Mouse (Mus musculus): ENCODE data around the gene Rpl11.
"Not testable (repeated sequence)": the region's sequence is repeated elsewhere in the genome, so short reads cannot be mapped to it uniquely, and the experiment has no call there.

Rpl11 gene

GRCm38 (mm10) chr4:136053247-136053596 is at the start of gene Rpl11:
Gene Rpl11 (minus strand): TSS chr4:136053428.
- peak; percentile 99 for DNase-seq

DNA sequence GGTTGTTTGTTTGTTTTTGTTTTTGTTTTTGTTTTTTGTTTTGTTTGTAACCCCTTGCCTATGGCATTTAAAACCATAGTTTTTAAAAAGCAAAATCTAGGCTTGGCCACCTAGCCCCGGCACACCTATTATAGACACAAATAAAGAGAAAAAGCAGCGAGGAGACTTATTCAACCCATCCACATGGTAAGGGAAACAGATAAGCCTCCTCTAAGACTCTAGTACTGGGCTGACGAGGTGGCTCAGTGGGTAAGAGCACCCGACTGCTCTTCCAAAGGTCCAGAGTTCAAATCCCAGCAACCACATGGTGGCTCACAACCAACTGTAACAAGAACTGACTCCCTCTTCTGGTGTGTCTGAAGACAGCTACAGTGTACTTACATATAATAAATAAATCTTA is 48.5 kb upstream of the Rpl11 start:
- not testable (repeated sequence) for DNase-seq

- no peak for DNase-seq
These were observed 47.3 kb upstream of the Rpl11 start for GRCm38 (mm10) chr4:136100396-136101070.

DNA sequence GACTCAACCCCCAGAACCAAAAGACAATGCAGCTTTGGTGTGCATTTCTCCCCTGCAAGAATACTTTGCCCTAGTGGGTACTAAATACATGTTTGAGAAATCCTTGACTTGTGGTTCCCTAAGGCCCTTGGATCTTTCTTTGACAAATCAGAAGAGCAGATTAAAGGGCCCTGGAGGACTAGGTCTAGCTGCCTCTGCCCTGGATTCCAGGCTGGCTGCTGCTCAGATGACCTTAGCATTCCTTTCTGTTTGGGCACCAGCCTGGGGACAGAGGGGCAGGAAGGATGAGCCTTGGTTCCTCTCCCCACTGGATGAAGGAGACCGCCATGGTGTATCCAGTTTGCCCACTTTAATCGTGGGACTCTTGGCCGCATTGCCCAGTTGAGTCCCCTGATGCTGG is 45.2 kb upstream of the Rpl11 start:
- DNase-seq: no peak

DNA sequence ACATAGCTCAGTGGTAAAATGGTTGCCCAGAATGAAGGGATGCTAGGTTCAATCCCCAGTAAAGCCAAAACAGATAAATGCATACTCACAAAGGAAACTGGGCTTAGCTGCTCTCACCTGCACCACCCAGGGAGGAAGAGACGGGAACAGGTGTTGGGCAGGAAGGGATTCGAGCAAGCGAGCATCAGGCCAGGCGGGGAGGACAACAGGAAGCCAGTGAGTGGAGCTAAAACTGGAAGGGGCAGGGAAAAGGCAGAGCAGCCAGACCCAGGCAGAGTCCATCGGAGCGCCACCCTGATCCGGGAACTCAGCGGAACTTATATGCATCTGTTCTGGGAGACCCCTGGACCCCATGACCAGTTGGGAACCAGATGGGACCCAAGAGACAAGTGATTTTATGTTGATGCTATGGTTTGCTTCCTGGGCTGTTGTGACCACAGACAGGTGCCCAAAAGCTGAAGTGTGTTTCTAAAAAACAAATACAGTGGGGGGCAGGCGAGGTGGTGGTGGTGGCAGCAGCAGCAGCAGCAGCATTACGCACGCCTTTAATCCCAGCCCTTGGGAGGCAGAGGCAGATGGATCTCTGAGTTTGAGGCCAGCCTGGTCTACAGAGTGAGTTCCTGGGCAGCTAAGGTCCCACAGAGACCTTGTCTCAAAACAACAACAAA is 43.4 kb upstream of the Rpl11 start:
- DNase-seq: no peak

- DNase-seq: no peak
These were observed 42.4 kb upstream of the Rpl11 start for GRCm38 (mm10) chr4:136095490-136096105.

DNA sequence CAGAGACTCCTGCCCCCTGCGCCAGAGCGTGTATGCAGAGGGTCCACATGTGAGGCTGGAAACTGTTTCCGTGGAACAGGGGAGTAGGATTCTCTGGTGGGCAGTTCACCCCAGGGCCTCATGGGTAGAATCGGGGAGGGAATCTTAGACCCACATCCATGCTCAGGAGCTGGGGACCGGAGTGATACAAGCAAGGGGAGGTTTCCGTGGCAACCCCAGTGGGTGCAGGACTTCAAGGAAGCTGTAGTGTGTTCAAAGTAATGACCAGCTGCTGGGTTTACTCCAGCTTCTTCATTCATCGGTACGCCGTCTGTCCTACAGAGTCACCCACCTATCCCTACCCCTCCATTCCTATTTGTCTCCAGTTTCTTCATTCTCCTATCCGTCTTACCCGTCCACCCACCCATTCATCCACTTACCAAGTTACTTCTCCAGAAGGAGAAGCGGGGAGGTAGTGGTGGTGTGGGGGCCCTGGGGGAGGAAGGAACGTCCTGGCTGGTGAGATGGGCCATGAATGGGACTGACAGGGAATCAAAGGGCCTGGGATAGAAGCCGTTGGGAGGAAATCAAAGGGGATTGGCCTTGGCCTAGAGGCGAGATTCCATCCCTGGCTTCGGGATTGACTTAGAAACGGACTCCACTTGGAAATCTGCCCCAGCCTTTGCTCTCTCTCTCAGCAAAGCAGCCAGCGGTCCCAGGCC is 41.4 kb upstream of the Rpl11 start:
- no peak for DNase-seq

DNA sequence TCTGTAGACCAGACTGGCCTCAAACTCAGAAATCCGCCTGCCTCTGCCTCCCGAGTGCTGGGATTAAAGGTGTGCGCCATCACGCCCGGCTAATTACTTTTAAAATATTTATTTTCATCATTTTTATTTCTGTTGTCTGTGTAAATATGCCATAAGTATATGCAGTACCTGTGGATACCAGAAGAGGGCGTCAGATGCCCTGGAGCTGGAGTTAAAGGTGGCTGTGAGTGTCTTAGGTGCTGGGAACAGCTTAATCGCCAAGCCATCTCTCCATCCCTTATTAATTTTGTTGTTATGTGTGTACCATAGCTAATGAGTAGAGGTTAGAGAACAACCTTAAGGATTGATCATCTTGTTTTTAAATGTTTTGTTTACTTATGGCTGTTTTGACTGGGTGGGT is 39.3 kb upstream of the Rpl11 start:
- DNase-seq: no peak

DNA sequence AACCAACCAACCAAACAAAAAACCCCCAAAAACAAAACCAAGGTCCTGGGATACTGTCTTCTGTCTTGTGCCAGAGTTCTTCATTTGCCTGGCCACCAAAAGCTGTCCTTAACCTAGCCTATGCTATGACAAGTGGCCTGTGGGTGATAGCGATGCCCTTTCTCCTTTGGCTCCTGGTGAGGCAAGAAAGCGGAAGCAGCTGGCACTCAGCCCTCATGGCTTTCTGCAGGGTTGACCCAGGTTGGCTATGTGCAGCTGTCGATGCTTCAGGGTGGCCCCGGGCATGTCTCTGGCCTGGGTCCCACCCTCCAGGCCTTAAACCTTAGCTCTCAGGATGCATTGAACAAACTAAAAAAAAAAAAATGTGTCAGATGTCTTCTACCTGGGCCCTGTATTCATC is 38.1 kb upstream of the Rpl11 start:
- no peak for DNase-seq

GRCm38 (mm10) chr4:136089748-136090583 is 36.7 kb upstream of the Rpl11 start:
- DNase-seq: no peak

GRCm38 (mm10) chr4:136088971-136089747 is 35.9 kb upstream of the Rpl11 start:
- peak; percentile 93 for DNase-seq

DNA sequence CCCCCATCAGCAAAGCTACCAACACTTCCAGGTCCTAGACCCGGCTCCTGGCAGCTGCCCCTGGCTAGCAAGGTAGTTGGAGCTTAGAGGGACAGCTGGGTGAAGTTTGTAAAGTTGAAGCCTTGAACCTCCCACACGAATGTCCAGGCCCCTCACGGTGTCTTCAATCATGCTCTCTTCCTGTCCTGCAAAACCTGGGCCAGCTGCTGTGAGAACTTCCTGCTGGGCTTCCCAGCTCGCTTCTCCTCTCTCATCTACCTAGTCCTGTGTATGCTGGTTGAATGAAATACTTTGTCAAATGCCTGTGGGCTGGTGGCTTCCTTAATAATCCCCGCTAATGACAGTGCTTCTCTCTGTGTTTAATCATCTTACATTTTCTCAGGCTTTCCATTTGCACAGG is 35.1 kb upstream of the Rpl11 start:
- no peak for DNase-seq

GRCm38 (mm10) chr4:136087261-136087660 is 34.0 kb upstream of the Rpl11 start:
- no peak for DNase-seq

- no peak for DNase-seq
These were observed 31.6 kb upstream of the Rpl11 start for GRCm38 (mm10) chr4:136084840-136085239.

DNA sequence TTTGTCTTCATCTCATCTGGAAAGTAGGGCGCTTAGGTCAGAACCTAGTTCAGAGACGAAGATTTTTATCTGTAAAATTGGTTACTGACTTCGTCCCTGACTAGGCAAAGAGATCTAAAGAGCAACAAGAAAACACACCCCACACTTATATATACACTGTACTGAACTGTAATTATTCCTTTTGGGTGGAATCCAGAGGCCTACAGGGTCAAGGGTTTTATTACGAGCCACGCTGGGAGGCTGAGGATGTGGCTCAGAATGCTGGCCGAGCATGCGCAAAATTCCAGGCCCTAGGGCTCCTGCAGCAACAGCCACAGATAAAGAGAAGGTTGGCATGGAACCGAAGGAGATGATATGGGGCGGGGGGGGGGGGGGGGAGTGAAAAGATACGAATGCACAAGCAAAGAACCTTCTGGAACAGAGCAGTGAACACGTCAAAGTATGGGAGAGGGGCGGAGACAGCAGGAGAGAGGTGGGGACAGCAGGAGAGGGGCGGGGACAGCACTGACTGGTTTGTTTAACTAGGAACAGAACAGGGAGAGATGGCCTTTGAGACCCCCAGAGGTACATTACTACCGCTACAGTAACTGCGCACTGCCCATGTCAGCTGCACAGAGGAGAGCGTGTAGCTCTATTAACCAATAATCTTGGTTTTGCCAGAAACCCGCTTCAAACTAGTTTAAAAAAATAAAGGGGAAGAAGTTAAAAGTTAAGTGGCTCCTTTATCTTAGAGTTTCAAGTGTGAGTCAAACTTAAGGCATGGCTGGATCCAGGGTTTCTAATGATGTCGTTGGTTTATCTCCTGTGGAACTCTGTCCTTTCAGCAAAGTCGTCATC is 30.3 kb upstream of the Rpl11 start:
- no peak for DNase-seq

DNA sequence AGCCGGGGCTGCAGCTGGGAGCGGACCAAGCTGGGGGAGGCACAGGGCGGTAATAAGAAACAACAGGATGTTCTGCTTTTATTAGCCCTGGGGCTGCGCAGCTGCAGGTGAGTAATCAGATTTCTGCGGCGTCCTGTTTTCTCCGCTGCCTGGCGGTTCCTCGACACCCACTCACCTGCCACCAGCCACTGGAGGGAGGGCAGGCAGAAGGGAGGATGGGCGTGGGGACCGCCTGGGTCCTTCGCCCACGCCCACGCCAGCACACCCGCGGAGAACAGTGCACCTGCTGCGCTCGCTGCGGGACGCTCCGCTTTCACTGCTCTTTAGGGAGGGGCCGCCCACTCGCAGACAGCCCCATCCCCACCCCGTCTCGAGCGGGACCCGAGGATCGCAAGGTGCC is 28.5 kb upstream of the Rpl11 start:
- DNase-seq: peak; percentile 95

GRCm38 (mm10) chr4:136078649-136079048 is 25.4 kb upstream of the Rpl11 start:
- DNase-seq: no peak

- DNase-seq: no peak
These were observed 23.7 kb upstream of the Rpl11 start for GRCm38 (mm10) chr4:136076776-136077538.

DNA sequence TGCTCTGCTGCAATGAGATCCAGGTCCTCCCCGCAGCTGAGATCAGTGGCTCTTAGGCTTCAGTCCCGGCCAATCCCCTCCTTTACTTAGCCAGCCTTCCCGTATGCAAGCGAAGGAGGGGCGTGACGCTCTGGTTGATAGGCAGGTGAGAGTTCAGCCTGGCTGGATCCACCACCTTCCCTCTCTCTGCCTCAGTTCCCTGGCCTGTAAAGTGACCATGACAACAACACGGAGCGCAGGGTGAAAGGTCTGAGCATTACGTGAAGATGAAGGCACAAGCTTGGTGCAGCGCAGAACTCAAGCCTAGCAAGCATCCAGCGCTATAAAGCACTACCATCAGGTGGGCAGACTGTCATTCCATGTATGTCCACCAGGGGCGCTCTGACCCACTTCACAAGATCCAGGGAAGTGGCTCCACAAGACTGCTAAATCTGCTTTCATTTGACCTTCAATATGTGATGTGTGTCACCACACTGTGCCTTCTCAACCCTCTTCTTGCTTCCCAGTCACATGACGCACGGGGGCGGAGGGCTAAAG is 18.0 kb upstream of the Rpl11 start:
- DNase-seq: peak; percentile 97

DNA sequence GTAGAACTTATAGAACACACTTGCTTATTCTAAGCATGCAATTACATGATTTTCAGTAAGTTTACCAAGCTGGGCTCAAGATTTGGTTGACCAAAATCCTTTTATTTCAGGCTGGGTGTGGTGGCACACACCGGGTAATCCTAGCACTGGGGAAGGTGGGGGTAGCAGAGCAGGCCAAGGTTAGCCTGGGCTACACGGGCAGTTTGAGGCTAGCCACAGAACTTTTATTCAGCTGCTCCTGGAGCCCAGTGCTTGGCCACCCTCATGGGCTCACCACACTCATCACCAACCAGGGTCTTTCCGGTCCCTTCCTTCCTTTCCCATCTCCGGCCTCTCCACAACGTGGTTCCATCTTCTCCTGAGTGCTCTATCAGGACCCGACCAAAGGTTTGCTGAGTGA is 17.4 kb upstream of the Rpl11 start:
- no peak for DNase-seq

Measured in heart, adult 11 months (tissue).